Mouse (Mus musculus) kidney, adult 8-10 months (tissue): Measurements from ENCODE around the gene Strip2.
A peak's percentile ranks its signal among the peaks of the same experiment; 100 is the strongest.

ENCODE experiments used
- DNase-seq, 2 experiments: peaks; one replicate each; pipeline ENCODE4 v3.0.0; 2022

Gene Strip2

DNA sequence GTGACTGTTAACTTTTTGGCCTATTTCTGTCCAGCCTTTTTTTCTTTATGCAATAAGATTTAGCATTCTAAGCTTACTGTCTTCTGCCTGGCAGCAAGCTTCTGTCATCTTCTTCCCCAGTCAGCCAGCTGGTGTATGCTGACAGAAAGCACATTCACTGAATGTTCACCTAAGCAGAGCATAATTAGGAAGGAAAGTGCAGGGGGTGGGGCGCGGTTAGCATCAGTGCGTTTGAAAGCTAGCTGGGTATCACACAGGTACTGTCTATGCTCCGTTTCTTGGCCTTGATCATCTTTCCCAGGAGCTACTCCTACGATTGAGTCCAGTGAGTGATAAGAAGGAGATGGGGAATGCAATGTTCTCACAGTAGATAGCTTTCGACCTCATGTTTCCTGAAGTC lies 13.9 kb downstream of the Strip2 start:
- no peak for DNase-seq

DNA sequence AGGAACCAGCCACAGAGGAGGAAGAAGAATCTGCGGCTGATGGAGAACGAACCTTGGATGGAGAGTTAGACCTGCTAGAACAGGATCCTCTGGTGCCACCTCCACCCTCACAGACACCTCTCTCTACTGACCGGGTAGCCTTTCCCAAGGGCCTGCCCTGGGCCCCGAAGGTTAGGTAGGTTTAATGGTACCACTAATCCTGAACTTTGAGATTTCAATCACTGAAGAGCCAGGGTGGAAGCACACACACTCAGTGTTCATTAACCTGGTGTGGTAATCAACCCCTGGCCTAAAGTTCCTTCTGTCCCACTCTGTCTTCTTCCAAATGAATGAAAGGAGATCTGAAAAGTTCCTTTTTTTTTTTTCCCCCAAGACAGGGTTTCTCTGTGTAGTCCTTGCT lies 14.4 kb downstream of the Strip2 start:
- peak in 1 of 2 experiments; percentile 30 for DNase-seq

DNA sequence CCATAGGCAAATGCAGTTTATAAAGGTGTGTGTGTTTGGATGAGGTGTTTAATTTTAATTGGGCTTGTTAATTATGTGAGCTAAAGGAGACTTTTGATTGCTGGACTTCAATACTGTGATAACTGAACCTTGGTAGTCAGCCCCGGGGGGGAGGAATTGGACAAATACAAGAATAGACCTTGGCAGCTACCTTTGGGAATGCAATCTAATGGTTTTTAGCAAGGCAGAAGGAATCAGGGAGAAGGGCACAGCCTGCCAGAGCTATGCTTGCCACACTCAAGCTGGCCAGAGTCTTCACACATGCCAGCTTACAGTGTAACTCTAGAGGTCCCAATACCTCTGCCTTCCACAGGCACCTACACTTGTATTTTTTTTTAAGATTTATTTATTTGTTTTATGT lies 18.9 kb downstream of the Strip2 start:
- DNase-seq = peak; percentile 53 to 56

DNA sequence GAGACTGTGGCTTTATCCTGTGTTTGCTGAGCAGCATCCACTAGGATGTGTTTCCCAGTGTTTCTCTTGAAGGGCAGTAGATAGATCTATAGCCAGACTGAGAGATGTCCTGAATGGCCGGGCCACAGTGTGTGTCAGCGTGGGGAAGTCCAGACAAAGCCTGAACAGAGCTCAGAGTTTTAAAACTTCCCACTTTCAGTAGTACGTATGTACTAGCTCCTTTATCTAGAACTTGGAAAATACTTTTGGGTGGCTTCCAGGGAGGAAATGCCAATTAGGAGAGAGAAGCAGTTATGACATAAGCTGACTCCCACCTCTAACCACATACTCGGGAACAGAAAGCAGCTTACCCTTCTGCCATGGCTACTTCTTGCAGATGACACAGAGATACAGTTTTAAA lies 23.6 kb downstream of the Strip2 start:
- DNase-seq = no peak

DNA sequence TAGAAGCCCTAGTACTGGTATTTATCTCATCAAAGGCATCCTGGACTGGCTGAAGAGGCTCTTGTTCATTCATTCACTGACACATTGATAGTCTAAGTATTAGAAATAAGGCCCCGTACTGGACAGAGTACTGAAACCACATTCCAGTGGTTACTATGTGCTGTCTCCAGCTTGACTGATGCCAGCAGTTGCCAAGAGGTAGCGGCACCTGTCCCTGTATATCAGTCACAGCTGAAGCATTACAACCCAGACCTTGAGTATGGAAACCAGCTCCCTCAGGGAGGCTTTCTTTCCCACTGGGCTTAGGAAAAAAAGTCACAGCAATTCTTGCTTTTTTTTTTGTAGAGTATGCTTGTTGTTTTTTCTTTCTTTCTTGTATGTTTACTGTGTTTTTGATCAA lies 24.2 kb downstream of the Strip2 start:
- DNase-seq = no peak

DNA sequence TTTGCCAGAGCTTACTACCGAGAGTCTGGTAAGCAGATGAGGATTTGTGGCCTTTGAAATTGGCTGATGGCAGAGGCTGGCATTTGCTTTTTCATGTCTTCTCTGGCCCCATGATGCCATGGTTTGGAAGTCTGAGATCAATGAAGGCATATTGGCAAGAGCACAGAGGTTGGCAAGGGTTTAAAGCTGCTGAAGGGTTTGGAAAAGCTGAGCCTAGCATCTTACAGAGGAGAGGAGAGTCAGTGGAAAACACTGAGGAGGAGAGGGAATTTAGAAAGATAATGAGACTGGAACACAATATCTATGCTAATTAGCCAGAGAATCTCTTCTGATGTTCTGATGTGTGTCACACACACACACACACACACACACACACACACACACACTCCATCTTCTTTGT lies 27.7 kb downstream of the Strip2 start:
- no peak for DNase-seq

DNA sequence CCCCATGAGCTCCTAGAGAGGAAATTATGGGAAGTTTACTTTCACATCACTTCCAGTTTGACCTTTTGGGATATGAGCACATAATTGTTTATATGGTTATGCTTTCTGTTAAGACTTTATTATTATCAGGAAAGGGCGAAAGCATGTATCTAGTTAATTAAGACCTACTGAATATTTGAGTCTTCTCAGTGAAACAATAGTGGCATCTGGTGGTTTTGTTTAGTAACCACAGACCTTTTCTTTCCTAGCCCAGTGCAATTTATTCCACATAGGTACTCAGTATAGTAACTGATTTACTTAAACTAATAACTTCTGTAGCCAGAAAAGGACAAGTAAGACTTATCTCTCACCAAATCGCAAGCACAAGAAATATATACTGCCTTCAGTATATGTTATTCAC lies 29.8 kb downstream of the Strip2 start:
- DNase-seq = peak in 1 of 2 experiments; percentile 32

DNA sequence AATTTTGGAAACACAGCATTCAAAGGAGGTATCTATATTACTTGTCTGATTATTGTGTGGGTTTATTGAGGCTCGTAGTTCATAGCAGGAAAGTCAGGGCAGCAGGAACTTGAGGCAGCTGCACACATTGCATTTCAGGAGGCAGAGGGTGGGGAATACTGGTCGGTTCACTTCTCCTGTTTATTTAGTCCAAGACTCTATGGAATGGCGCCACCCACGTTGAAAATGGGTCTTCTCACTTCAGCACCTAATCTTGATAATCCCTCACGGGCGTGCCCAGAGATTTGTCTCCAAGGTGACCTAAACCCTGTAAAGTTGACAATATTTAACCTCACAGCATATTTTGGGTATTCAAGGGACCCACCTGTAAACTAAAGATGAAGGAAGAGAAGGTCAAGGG lies 31.0 kb downstream of the Strip2 start:
- peak; percentile 28 to 32 for DNase-seq

DNA sequence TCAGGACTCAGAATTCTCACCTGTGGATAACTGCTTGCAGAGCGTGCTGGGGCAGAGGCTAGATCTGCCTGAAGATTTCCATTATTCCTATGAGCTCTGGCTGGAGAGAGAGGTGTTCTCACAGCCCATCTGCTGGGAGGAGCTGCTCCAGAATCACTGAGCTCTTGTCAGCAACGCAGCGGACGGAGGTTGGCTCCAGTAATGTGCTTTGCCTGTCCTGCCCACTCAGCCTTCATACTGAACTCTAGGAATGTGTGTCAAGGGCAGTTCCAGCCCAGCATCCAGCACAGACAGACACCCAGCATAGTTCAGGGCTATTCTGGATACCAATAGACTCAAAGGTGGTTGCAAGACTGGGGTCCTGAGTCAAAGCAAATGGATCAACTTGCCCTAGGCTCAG lies 39.9 kb downstream of the Strip2 start:
- no peak for DNase-seq

DNA sequence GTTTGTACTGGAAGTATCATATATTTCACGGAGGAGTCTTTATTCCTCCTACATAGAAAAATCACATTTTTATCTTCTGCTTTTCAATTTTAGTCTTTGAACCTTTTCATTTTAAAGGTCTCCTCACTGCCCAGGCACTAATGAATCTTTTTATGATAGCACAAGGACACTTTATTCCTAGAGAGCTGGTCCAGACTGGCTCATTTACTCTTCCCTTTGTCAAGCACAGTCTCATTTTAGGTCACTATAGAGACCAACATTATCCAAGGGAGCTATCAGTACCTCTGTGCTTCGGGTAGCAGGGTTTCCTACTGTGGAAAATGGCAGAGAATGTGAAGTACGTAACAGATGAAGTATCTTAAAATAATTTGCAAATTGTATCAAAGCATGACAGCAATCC lies 41.9 kb downstream of the Strip2 start:
- no peak for DNase-seq

DNA sequence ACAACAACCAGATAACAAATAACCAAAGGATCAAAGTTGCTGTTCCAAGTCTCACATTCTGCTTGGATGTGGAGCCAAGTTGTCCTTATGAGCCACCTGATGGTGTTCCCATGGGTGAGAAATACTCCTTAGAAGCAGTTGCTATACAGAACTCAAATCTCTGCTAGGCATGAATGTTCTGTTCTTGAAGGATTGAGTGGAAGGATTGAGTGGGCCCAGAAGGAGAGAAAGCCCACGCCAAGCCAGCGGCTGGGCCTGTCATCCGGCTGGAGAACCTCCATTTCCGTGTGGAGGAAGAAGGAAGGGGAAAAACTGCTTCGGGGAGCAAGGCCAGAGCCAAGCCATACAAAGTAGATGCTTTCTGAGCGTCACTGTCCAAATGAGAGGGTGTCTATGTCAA lies 44.3 kb downstream of the Strip2 start:
- no peak for DNase-seq

DNA sequence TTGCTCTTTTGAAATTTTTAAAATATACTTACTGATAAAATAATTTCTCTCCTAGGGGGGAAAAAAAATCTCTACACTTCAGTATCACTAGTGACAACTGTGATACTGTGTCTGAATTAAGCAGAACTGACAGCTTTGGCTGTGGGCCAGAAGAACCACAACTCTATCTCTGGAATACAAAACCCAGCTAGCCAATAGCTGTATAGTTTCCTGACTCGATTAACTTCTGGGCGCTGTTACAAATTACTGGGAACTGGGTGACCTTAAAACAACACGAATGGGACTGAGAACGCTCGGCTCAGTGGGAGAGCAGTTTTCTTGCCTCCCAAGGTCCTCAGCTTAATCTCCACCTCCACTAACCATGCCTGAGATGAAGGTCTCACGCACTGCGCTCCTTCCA lies 51.1 kb downstream of the Strip2 start:
- DNase-seq = no peak

DNA sequence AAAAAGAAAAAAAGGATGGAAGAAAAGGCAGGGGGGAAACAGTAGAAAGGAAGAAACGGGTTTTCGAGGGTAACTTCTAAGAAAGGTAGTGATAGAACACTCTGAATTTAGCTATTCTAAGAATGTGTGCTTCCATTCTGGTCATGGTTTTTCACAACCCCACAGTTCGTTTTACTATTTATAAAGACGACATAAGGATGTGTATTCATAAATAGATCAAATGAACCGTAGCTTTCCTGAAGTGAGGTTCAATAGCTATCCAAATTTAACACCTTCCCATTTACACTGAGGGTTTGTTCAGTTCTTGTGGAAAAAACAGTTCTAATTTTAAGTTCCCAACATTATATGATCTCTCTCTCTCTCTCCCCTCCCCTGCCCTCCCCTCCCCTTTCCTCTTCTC lies 56.5 kb downstream of the Strip2 start:
- no peak for DNase-seq

DNA sequence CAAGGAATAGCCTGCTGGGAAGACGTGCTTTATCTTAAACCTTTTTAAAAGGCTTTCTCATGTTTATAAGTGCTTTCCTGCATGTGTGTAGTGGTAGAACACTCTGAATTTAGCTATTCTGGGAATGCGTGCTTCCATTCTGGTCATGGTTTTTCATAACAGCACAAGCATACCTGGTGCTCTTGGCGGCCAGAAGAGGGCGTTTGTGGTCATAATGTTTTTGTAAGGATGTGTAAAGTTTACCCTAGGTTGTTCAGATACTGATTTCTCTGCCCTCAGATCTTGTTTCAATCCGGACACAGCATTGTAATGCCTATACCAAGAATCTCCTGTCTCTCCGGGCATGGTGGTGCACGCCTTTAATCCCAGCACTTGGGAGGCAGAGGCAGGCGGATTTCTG lies 58.0 kb downstream of the Strip2 start:
- no peak for DNase-seq

DNA sequence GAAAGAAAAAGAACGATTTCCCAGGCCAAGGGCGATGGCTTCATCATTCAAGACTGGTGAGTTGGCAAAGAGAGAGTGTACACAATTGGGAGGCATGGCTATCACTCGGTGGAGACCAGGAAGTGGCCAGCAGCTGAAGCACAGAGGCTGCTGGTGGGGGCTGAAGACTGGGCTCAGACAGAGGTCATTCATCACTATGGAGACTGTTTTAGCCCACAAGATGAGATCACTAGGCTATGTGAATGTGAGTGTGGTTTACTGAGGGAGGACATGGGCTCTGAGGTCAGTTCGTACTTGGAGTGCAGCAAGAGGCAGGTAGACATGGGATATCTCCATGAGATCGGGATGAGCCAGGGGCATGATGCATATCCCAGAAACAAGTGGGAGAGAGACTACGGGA lies 63.6 kb downstream of the Strip2 start:
- no peak for DNase-seq

DNA sequence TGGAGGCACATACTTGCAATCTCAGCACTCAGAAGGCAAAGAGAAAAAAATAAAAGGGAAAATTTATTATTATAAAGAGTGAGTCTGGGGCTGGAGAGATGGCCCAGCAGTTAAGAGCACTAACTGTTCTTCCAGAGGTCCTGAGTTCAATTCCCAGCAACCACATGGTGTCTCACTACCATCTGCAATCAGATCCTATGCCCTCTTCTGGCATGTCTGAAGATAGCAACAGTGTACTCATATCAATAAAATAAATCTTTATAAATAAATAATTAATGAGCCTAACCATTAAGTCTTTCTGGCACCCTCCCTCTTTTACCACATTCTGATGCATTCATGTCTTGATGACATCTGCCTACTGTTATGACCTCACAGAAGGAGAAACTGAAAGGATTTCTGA lies 65.0 kb downstream of the Strip2 start:
- DNase-seq = no peak

DNA sequence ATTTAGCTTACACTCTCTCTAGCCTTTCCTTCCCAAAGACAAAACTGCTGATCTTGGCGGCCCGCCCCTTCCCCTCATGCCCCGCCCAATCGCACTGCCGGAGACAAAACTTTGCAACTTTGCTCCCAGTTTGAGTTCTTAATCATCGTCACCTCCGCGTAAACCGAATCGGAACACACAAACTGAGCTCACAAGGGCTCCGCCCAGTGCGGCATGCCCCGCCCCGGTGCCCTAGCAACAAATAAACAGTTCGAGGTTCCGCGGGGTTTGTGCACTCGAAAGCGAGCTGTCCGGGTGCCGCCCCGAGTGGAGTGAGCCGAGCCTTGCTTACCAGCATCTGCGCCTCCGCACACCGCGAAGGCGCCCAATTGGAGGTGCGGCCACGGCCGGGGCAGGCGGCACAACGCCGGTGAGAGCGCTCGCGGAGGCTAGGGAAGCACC lies 68.3 kb downstream of the Strip2 start:
- peak; percentile 88 to 93 for DNase-seq

DNA sequence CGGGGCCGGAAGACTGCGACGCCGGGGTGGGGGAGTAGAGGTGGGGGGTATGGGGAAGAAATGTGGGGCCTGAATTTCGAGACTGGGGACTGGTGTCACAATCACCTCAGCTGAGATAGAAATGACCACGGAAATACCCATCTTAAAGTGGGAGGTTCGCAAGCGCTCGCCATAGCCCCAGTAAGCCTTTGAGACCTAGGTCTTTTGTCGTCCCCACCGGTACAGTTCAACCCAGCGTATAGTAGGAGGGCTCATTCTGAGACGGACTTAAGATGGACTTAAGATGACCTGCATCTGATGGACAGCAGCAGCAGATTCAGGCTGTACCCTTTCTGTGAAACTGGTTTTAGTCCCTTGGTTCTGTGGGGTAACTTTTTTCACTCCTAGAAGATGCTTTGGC lies 68.7 kb downstream of the Strip2 start:
- no peak for DNase-seq

DNA sequence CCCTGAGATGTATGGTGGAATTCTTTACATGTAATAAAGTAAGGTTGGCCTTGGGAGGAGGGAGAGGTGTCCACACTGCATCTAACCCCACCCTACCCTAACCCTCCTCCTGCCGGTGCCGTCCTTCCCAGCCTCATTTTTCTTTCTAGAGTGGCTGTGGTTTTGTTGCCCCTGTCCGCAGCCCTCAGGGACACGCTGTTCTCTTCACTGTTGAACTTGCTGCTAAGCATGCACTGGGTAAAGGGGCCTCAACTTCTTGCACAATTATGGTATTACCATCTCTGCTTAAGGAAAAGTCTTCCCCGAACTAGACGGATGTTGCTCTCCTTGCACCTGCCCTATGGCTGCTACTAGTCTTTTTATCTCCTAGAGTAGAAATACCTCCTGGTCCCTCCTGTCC lies 69.2 kb downstream of the Strip2 start:
- no peak for DNase-seq

DNA sequence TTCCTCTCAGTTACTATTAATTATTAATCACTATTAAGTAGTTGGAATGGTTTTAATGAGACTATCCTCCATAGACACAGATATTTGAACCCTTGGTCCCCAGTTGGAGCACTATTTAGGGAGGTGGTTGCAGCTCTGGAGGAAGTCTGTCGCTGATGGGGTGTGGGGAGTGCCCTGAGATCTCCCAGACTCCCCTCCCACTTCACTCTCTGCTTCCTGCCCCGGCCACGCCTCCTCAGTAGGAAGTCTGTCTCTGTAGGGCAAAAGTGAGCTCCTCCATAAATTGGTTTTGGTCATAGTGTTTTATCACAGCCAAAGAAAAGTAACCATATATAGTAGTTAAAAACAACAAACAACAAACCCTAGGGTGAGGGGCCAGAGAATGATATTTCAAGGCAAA lies 70.4 kb downstream of the Strip2 start:
- DNase-seq = no peak

DNA sequence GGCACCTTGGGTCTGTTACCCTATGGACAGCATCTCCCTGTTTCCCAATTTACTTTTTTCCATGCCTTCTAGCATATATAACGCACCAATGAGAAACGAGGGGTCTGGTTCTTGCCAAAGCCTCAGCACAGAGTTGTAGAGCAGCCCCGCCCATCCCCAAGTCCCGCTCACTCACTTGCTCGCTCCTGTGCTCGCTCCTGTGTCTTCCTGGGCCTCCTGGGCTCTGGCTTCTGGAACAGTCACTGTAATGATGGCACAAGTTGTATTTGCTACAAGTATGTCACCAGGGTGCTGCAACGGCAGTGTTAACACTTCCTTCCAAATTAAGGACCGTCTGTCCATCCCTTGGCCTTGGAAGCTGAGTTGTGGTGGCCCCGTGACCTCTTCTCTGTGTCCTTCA lies 81.3 kb downstream of the Strip2 start:
- no peak for DNase-seq

DNA sequence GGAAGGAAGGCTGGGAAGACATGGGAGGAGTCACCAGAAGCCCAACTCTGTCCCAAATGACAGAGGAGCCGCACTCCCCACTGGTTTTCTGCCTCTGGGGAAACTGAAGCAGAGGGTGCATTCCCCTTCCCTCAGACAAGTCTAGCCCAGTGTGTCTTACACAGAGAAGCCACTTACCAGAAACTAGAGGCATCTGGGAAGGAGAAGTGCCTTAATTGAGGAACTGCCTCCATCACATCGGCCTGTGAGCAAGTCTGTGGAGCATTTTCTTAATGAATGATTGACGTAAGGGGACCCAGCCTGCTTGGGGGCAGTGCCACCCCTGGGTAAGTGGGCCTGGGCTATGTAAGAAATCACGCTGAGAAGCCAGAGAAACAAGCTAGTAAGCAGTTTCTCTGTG lies 82.0 kb downstream of the Strip2 start:
- DNase-seq = no peak

DNA sequence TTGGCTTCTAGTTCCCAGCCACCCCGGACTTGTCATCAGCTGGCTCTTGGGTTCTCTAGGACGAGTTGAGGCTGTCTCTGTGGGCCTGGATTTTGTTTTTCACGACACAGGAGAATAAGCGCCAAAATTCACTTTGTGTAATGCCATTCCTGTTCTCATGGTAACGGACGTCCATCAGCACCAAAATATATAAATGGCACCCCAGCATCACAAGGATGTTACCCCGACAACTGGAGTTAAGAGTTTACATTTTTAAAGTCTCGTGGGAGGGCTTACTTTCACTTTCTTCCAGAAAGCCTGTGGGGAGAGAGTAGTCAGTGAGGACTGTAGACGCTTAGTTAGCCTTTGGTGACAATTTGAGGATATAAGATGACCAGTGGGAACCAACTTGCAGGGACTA lies 85.8 kb downstream of the Strip2 start:
- DNase-seq = no peak

DNA sequence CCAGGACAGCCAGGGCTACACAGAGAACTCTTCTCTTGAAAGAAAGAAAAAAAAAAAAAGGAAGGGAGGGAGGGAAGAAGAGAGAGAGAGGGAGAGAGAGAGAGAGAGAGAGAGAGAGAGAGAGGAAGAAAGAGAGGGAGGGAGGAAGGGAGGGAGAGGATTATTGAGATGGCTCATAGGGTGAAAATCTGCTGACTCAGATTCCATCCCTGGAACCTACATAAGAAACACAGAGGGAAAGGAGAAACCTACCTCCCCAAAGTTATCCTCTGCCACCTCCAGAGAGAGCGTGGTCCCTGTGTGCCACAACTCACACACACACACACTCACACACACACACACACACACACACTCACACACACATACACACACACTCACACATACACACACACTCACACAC lies 89.0 kb downstream of the Strip2 start:
- DNase-seq = no peak

DNA sequence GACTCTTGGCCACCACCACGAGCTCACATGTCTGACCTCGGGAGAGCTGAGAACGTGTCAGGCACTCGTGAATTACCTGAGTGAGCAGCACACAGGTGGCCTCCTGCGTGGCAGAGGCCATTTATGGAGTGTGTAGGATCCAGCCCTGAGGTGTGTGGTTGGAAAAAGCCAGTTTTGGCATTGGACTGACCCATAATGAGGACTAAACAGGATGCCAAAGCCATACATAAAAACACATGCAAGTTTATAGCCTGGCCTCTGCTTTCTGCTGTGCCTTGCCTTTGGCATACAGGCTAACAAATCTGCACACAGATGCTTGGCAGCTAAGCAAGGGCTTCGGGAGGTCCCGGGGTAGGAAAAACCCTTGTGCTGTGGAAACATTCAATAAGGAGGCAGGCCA lies 92.4 kb downstream of the Strip2 start:
- DNase-seq = no peak
